Mouse (Mus musculus) limb, embryonic 14.5 days (tissue): ENCODE measurements around the gene Fgr. TPM values are rescaled to one million over a fixed set of nuclear protein-coding genes. Genes with fewer than 3 reads are reported as not detected.

Experiments
- ATAC-seq: fragments of 200-750 bp; cut with Nextera tagmentation; 2 replicates; pipeline ENCODE4 v1.8.0; 2017; ENCODE audit warnings: low read depth, moderate number of reproducible peaks, moderate TSS enrichment; ENCODE audit not compliant: low FRiP score
- DNase-seq: peaks from one replicate; pipeline ENCODE4 v3.0.0-alpha.2; 2015; ENCODE audit warnings: low spot score
- H3K27ac ChIP-seq: fragments of 300-500 bp; sonication (generic); replicated peaks from 2 replicates; pipeline ENCODE4 v1.5.1; 2014; ENCODE audit warnings: low read depth, mild to moderate bottlenecking, low read length, moderate library complexity, mixed read lengths
- H3K27me3 ChIP-seq: fragments of 300-500 bp; sonication (generic); 2 replicates; pipeline ENCODE4 v1.6.1; 2014; ENCODE audit warnings: low read length, mixed read lengths; ENCODE audit not compliant: control insufficient read depth, insufficient read depth
- H3K36me3 ChIP-seq: fragments of 300-500 bp; sonication (generic); 2 replicates; pipeline ENCODE4 v1.6.1; 2014; ENCODE audit warnings: mild to moderate bottlenecking, low read length, moderate library complexity, mixed read lengths; ENCODE audit not compliant: control insufficient read depth, insufficient read depth
- H3K4me1 ChIP-seq: fragments of 300-500 bp; sonication (generic); 2 replicates; pipeline ENCODE4 v1.6.1; 2014; ENCODE audit warnings: antibody characterized with exemption, low read length, mixed read lengths; ENCODE audit not compliant: control insufficient read depth, insufficient read depth
- H3K4me2 ChIP-seq: fragments of 300-500 bp; sonication (generic); replicated peaks from 2 replicates; pipeline ENCODE4 v1.6.1; 2014; ENCODE audit warnings: low read depth, mild to moderate bottlenecking, low read length, moderate library complexity; ENCODE audit not compliant: severe bottlenecking
- H3K4me3 ChIP-seq: fragments of 300-500 bp; sonication (generic); replicated peaks from 2 replicates; pipeline ENCODE4 v1.5.1; 2014; ENCODE audit warnings: low read length
- H3K9ac ChIP-seq: fragments of 300-500 bp; sonication (generic); 2 replicates; pipeline ENCODE4 v1.6.1; 2014; ENCODE audit warnings: mild to moderate bottlenecking, low read depth, low read length, moderate library complexity; ENCODE audit not compliant: severe bottlenecking
- H3K9me3 ChIP-seq: fragments of 300-500 bp; sonication (generic); 2 replicates; pipeline ENCODE4 v1.6.1; 2016; ENCODE audit warnings: low read length; ENCODE audit not compliant: control insufficient read depth
- POLR2A ChIP-seq: fragments of 200-500 bp; IDR thresholded peaks from 2 replicates; pipeline ENCODE4 v1.8.0; 2012; ENCODE audit warnings: inconsistent platforms, mild to moderate bottlenecking, moderate library complexity, borderline replicate concordance; ENCODE audit not compliant: insufficient read depth, insufficient read length; ENCODE audit errors: extremely low read depth
- WGBS: fragments of 180-500 bp; shearing (Covaris S2); extraction: QIAGEN DNeasy Blood & Tissue Kit; methylation state at CpG from one replicate; pipeline ENCODE4 v1.1.7; 2014; 5-methylcytosine and 5-hydroxymethylcytosine counted together
- polyA plus RNA-seq, 2 experiments: library from polyadenylated mRNA; depleted of rRNA in 1 of 2; stranded (reverse) in 1 of 2; unstranded in 1 of 2; fragments of >200 nt; fragmentation: Nextera tagmentation in 1 of 2; extraction: Ambion mirVana in 1 of 2; gene quantifications; 2 replicates each; pipeline versions ENCODE4 v1.2.1 to v1.2.3; 2012 to 2014

The Fgr gene
- polyA plus RNA-seq, 2 experiments = 0.62 to 0.64 TPM

GRCm38 (mm10) chr4:132964473-132964872 is 9.4 kb upstream of the Fgr start:
- H3K9me3 ChIP-seq = no peaks in the 10 kb centered on the region
- no peak for DNase-seq
- no peak overlapping the region for H3K27ac ChIP-seq
- ATAC-seq = no peak
- no peaks in the 10 kb centered on the region for H3K36me3 ChIP-seq
- 39% methylated on average over 5 of the region's 5 CpGs for WGBS
- H3K27me3 ChIP-seq = no peaks in the 10 kb centered on the region
- no peak overlapping the region for H3K4me3 ChIP-seq
- H3K4me1 ChIP-seq = peaks cover 7% of the 10 kb centered on the region
- no peak for TF ChIP-seq POLR2A
- H3K9ac ChIP-seq = no peak overlapping the region
- H3K4me2 ChIP-seq = no peak overlapping the region

GRCm38 (mm10) chr4:132968105-132968938 is 5.6 kb upstream of the Fgr start:
- WGBS = 32% methylated on average over 6 of the region's 6 CpGs
- DNase-seq = no peak
- H3K4me2 ChIP-seq = no peak overlapping the region
- no peaks in the 10 kb centered on the region for H3K4me1 ChIP-seq
- no peaks in the 10 kb centered on the region for H3K9me3 ChIP-seq
- no peaks in the 10 kb centered on the region for H3K36me3 ChIP-seq
- H3K27ac ChIP-seq = no peak overlapping the region
- TF ChIP-seq POLR2A = no peak
- no peak overlapping the region for H3K9ac ChIP-seq
- no peak overlapping the region for H3K4me3 ChIP-seq
- no peak for ATAC-seq
- no peaks in the 10 kb centered on the region for H3K27me3 ChIP-seq

- Histone ChIP-seq H3K4me2 (no peak overlapping the region), H3K4me3 (no peak overlapping the region), H3K4me1 (peaks cover 20% of the 10 kb centered on the region; the same call in 1 of the 2 replicates), H3K27me3 (no peaks in the 10 kb centered on the region; the same call in 1 of the 2 replicates), H3K9me3 (no peaks in the 10 kb centered on the region), H3K36me3 (no peaks in the 10 kb centered on the region), H3K9ac (no peak overlapping the region), H3K27ac (no peak overlapping the region)
- DNase-seq (no peak), ATAC-seq (no peak)
- 77% methylated on average over 6 of the region's 6 CpGs for WGBS
- TF ChIP-seq POLR2A = no peak
Observed at GRCm38 (mm10) chr4:132971601-132972000, 2.3 kb upstream of the Fgr start.

- TF ChIP-seq POLR2A = no peak
- H3K27ac ChIP-seq = no peak overlapping the region
- no peak overlapping the region for H3K4me2 ChIP-seq
- ATAC-seq (no peak), DNase-seq (no peak)
- H3K4me1 ChIP-seq = peaks cover 20% of the 10 kb centered on the region; the same call in 1 of the 2 replicates
- 66% methylated on average over 3 of the region's 3 CpGs for WGBS
- H3K4me3 ChIP-seq = no peak overlapping the region
- no peaks in the 10 kb centered on the region for H3K9me3 ChIP-seq
- H3K9ac ChIP-seq = no peak overlapping the region
- no peaks in the 10 kb centered on the region for H3K36me3 ChIP-seq
- no peaks in the 10 kb centered on the region; the same call in 1 of the 2 replicates for H3K27me3 ChIP-seq
Observed at GRCm38 (mm10) chr4:132972101-132972500, 1.8 kb upstream of the Fgr start.

- Histone ChIP-seq H3K27me3 (no peaks in the 10 kb centered on the region; the same call in 1 of the 2 replicates), H3K4me3 (no peak overlapping the region), H3K4me1 (peaks cover 20% of the 10 kb centered on the region; the same call in 1 of the 2 replicates), H3K27ac (0 out of 2 replicates have a peak overlapping the region, but pooled peaks have one; percentile 5), H3K9me3 (no peaks in the 10 kb centered on the region), H3K9ac (no peak overlapping the region), H3K36me3 (no peaks in the 10 kb centered on the region), H3K4me2 (no peak overlapping the region)
- no peak for TF ChIP-seq POLR2A
- DNase-seq = no peak
- 37% methylated on average over 2 of the region's 2 CpGs for WGBS
- no peak for ATAC-seq
Observed at GRCm38 (mm10) chr4:132972556-132972955, 1.3 kb upstream of the Fgr start.
